Mouse (Mus musculus): ENCODE results near the gene Mkrn1. TPM values are rescaled to one million over a fixed set of nuclear protein-coding genes. Genes with fewer than 3 reads are reported as not detected.
A peak's percentile ranks its signal among the peaks of the same experiment; 100 is the strongest.

Mkrn1 gene
- polyA plus RNA-seq (2021) = 58.7 TPM

DNA sequence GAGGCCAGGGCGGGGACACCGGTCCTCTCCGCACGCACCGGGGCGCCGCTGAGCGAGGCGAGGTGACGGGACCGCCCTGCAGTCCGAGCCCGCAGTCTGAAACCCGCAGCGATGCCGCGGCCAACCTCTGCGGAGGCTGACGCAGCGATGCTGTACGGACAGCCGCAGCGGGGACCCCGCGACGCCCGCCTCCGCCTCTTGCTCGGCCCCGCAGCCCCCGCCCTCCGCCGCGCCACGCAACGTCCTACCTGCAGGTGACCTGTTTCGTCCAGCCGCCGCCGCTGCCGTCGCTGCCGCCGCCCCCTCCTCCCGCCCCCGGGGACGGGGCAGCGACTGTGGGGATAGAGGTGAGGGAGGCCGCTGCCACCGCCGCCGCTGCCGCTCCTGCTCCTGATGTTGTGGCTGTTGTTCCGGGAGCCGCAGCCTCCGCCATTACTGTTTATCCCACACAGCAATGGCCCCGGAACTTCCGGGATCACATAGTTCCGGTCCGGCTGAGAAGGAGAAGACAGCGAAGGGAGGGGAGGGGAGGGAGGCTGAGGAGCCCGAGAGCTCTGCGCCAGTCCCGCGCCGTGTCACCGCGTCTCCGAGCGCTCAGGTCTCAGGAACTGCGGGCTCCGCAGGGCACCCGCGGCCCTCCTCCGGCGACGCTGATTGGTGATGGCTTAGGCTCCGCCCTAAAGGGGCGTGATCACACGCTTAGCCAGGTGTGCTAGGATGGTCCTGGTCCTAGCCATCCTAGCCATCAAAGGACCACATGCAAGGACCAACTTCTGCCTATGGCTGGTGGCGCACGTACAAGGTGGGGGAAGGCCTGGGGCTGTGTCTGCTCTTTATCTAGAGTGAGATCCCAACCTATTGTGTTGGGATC, at the start of gene Mkrn1:
Gene Mkrn1 (minus strand): TSS at position 612 of the 871 bp plus-strand sequence.
- ChIA-PET POLR2A (no interaction called here), CTCF (interaction anchor here (0.8 to 1.5 kb wide), 2 partner anchors 12 to 14 kb away, joined by 3 read pairs; no protein-coding TSS in a partner anchor)
- DNase-seq (ENCODE audit: low read depth, low spot score) (peak; percentile 13), ATAC-seq (peak; percentile 90)
- TF ChIP-seq CTCF (IDR thresholded peaks at IDR 0.05) = no peak
- no peaks in the 10 kb centered on the region for H3K27me3 ChIP-seq
- in situ Hi-C loops (cut with MboI; ENCODE audit: low pct_unique_long_range_greater_than_20kb) = loop anchor here (5.0 kb wide), 1 partner anchor 32 kb away; no protein-coding TSS in a partner anchor

DNA sequence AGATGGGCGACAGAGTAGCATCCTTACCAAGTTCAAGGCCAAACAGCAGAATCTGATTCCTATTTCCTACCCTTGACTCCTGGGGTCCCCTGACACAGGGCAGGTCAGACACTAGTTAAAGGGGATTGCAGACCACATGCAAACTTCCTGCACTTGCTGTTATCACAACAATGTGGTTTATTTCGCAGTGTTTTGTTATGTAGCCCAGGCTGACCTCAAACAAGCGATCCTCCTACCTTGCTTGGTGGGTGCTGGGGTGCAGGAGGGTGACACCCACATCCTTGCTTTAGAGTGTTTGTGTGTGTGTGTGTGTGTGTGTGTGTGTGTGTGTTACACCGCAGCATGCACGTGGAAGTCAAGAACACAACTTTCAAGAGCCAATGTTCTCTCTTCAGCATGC, 49.2 kb upstream of the Mkrn1 start:
- DNase-seq (ENCODE audit: low read depth, low spot score) (no peak), ATAC-seq (no peak)
- no peaks in the 10 kb centered on the region for H3K27me3 ChIP-seq
- no peak for TF ChIP-seq CTCF (IDR thresholded peaks at IDR 0.05)
- ChIA-PET CTCF (no interaction called here), POLR2A (no interaction called here)
- in situ Hi-C loops (cut with MboI; ENCODE audit: low pct_unique_long_range_greater_than_20kb) = loop anchor here (5.0 kb wide), 1 partner anchor 98 kb away; no protein-coding TSS in a partner anchor

DNA sequence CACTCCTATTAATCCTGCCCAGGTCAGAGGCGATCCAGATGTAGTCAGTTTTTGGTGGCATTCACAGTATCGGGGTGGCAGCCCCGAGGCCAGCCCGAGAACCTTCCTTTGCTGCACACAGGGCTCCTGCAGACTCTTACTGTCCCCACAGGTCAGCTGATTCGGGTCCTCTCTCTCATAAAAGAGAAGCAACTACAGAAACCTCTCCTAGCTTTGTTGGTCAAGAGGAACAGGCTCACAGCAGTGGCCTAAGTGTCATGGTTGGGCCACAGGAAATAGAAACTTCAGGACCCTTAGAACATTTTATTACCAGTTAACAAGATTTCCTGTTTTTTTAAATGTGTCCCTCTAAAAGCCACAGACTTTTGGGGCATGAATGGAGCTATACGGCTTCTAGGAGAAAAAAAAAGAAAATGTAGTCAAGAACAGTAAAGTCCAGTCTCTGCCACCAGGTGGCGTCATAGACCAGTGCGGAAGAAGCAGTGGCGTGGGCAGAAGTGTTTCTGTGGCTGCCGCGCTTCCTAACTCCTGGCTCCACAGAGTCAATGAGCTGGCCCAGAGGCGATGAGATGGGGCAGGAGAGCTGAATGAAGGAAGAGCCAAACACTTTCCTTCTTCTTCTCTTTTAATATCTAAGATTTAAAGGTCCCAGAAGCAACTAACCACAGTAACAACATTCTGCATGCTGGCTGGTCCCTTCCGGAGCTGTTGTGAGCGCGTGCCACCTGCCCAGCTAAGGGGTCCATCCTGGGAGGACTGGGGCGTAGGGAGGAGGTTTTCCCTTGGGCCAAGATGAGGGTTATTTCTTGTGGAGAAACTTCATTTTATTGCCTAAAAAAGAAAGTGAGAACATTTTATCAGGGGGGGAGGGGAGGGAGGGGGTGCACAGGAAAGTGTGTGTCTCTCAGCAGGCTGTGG, 42.6 kb upstream of the Mkrn1 start:
- POLR2A ChIA-PET = no interaction called here
- H3K27me3 ChIP-seq = no peaks in the 10 kb centered on the region
- CTCF ChIA-PET = interaction anchor here (0.6 to 1.8 kb wide), 22 partner anchors 10 to 127 kb away, joined by 3 to 22 read pairs (median 3); partner anchors contain the start of gene Adck2
- ATAC-seq (peak; percentile 71), DNase-seq (ENCODE audit: low read depth, low spot score) (peak; percentile 19)
- peak; percentile 77 for TF ChIP-seq CTCF (IDR thresholded peaks at IDR 0.05)
- in situ Hi-C loops (cut with MboI; ENCODE audit: low pct_unique_long_range_greater_than_20kb) = no loop called here

DNA sequence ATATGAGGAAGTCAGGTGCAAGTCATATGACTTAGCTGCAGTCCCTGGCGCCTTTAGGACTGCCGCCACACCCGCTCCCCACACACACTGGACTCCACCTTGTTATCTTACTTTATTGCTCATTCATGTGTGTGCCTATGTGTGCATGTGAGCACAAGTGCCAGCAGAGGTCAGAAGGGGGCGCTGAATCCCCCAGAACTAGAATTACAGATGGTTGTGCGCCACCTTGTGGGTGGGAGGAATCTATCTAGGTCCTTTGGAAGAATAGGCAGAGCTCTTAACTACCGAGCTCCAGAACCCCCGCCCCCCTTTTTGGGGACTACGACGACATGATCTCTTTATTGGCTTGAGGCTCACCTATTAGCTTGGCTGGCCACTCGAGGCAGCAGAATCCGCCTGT, 39.8 kb upstream of the Mkrn1 start:
- peak; percentile 55 for TF ChIP-seq CTCF (IDR thresholded peaks at IDR 0.05)
- ATAC-seq = no peak
- no peaks in the 10 kb centered on the region for H3K27me3 ChIP-seq
- POLR2A ChIA-PET = no interaction called here
- in situ Hi-C loops (cut with MboI; ENCODE audit: low pct_unique_long_range_greater_than_20kb) = no loop called here
- CTCF ChIA-PET = interaction anchor here (1.0 kb wide), 1 partner anchor 108 kb away, joined by 5 read pairs; no protein-coding TSS in a partner anchor
- DNase-seq (ENCODE audit: low read depth, low spot score) = no peak

DNA sequence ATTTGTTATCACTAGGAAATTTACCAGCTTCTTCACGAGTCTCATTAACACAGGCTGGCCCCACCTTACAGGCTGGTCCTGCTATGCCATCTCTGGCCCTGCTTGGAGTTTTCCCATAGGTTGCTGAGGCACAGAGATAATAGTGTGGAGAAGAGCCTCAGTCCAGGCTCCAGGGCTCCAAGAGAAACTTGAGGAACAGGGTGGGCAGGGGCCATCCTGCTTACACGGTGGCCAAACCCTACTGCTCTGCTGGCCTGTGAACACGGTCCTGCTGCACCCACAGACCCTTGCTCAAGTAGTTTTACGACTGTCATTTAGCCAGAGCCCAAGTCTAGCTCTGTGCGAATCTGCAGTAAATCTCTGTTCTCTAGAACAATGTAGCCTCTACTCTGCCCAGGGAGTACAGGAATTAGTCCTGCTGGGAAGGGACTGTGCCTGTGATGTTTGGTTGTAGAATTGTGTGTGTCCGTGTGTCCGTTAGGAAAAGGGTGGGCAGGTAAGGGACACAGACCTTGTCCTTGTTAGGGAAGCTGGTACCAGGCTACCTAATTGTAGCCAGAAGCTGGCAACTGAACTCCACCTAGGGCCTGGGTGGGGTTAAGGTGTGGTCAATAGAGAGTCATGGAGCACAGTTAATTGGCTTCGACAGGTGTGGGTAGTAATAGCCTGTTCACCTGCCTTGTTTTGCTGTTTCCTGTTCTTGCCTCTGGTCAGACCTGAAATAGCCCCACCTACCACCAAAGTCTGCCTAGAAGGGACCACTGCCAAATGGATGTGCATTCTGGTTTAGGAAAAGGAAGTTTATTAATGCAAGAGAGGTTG, 35.3 kb upstream of the Mkrn1 start:
- ATAC-seq = no peak
- no peaks in the 10 kb centered on the region for H3K27me3 ChIP-seq
- in situ Hi-C loops (cut with MboI; ENCODE audit: low pct_unique_long_range_greater_than_20kb) = no loop called here
- ChIA-PET POLR2A (no interaction called here), CTCF (interaction anchor here (1.5 to 1.9 kb wide), 2 partner anchors 10 to 112 kb away, joined by 4 to 5 read pairs; no protein-coding TSS in a partner anchor)
- no peak for DNase-seq (ENCODE audit: low read depth, low spot score)
- no peak for TF ChIP-seq CTCF (IDR thresholded peaks at IDR 0.05)

DNA sequence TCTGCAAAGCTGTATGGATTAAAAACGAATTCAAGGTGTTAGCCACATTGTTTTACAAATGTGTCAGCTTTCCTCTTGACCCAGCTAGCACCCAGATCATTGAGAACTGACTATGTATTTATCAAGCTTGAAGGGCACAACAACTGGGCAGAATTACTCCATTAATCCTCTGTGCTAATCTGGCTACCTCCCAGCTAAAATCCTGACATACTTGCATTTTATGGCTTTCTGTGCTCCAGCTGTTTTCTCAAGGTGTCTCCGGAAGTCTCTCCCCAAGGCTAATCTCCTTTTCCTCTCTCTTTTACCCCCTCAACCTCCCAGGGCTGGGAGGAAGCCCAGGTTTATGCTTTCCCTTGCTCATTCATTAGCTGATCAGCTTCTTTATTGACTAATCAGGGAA, 34.4 kb upstream of the Mkrn1 start:
- in situ Hi-C loops (cut with MboI; ENCODE audit: low pct_unique_long_range_greater_than_20kb) = loop anchor here (5.0 kb wide), 1 partner anchor 37 kb away; no protein-coding TSS in a partner anchor
- H3K27me3 ChIP-seq = no peaks in the 10 kb centered on the region
- POLR2A ChIA-PET = no interaction called here
- no peak for ATAC-seq
- TF ChIP-seq CTCF (IDR thresholded peaks at IDR 0.05) = no peak
- CTCF ChIA-PET = interaction anchor here (1.9 kb wide), 1 partner anchor 11 kb away, joined by 5 read pairs; no protein-coding TSS in a partner anchor
- DNase-seq (ENCODE audit: low read depth, low spot score) = no peak

DNA sequence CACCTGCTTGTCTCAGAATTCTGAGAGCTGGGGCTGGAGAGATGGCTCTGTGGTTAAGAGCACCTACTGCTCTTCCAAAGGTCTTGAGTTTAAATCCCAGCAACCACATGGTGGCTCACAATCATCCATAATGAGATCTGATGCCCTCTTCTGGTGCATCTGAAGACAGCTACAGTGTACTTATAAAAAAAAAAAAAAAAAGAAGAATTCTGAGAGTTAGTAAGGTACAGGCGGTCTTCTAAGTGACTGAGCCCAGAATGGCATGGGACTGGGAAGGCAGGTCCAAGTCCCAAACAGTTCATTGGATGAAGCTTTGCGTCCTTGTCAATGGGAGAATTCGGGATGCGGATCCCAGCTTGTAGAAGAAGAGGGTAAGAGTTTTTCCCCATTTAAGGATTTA, 33.3 kb upstream of the Mkrn1 start:
- ATAC-seq (no peak), DNase-seq (ENCODE audit: low read depth, low spot score) (no peak)
- peak; percentile 52 for TF ChIP-seq CTCF (IDR thresholded peaks at IDR 0.05)
- no peaks in the 10 kb centered on the region for H3K27me3 ChIP-seq
- in situ Hi-C loops (cut with MboI; ENCODE audit: low pct_unique_long_range_greater_than_20kb) = loop anchor here (5.0 kb wide), 1 partner anchor 36 kb away; no protein-coding TSS in a partner anchor
- ChIA-PET CTCF (interaction anchor here (0.9 to 2.4 kb wide), 5 partner anchors 9 to 109 kb away, joined by 3 to 6 read pairs (median 4); no protein-coding TSS in a partner anchor), POLR2A (interaction anchor here (0.7 kb wide), 1 partner anchor 477 kb away, joined by 3 read pairs; no protein-coding TSS in a partner anchor)

DNA sequence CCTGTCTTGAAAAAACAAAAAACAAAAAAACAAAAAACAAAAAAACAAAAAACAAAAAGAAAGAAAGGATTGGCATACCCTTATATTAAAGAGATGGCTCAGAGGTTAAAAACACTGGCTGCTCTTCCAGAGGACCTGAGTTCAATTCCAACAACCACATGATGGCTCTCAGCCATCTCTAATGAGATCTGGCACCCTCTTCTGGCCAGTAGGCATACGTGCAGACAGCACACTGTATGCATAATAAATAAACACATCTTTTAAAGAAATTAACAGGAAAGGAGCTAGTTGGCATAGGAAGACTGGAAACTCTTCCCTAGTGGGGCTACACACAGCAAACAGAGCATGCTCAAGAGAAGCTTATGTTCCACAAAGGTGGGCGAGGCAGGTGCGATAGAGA, 30.8 kb upstream of the Mkrn1 start:
- in situ Hi-C loops (cut with MboI; ENCODE audit: low pct_unique_long_range_greater_than_20kb) = loop anchor here (5.0 kb wide), 1 partner anchor 34 kb away; no protein-coding TSS in a partner anchor
- ChIA-PET POLR2A (no interaction called here), CTCF (interaction anchor here (0.6 to 2.4 kb wide), 4 partner anchors 12 to 46 kb away, joined by 3 to 6 read pairs (median 3); no protein-coding TSS in a partner anchor)
- ATAC-seq (no peak), DNase-seq (ENCODE audit: low read depth, low spot score) (no peak)
- TF ChIP-seq CTCF (IDR thresholded peaks at IDR 0.05) = peak; percentile 67
- no peaks in the 10 kb centered on the region for H3K27me3 ChIP-seq

DNA sequence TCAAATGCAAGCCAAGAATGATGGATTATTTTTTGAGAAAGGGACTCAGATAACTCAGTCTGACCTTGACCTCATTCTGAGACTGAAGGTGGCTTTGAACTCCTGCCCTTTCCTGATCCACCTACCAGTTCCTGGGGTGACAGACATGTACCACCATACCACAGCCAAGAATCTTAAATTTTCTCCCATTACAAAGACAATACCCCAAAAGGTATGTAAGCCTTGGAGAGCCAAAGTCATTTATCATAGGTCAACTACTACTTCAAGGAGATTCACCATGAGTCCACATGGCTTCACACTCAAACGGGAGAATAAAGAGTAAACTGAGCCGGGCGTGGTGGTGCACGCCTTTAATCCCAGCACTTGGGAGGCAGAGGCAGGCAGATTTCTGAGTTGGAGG, 30.3 kb upstream of the Mkrn1 start:
- TF ChIP-seq CTCF (IDR thresholded peaks at IDR 0.05) = no peak
- CTCF ChIA-PET = interaction anchor here (1.0 kb wide), 1 partner anchor 36 kb away, joined by 3 read pairs; no protein-coding TSS in a partner anchor
- no peak for DNase-seq (ENCODE audit: low read depth, low spot score)
- in situ Hi-C loops (cut with MboI; ENCODE audit: low pct_unique_long_range_greater_than_20kb) = loop anchor here (5.0 kb wide), 1 partner anchor 33 kb away; no protein-coding TSS in a partner anchor
- POLR2A ChIA-PET = no interaction called here
- H3K27me3 ChIP-seq = no peaks in the 10 kb centered on the region
- no peak for ATAC-seq
